8 mouse cellular contexts compared by ENCODE assay signal in the genomic region with DNA sequence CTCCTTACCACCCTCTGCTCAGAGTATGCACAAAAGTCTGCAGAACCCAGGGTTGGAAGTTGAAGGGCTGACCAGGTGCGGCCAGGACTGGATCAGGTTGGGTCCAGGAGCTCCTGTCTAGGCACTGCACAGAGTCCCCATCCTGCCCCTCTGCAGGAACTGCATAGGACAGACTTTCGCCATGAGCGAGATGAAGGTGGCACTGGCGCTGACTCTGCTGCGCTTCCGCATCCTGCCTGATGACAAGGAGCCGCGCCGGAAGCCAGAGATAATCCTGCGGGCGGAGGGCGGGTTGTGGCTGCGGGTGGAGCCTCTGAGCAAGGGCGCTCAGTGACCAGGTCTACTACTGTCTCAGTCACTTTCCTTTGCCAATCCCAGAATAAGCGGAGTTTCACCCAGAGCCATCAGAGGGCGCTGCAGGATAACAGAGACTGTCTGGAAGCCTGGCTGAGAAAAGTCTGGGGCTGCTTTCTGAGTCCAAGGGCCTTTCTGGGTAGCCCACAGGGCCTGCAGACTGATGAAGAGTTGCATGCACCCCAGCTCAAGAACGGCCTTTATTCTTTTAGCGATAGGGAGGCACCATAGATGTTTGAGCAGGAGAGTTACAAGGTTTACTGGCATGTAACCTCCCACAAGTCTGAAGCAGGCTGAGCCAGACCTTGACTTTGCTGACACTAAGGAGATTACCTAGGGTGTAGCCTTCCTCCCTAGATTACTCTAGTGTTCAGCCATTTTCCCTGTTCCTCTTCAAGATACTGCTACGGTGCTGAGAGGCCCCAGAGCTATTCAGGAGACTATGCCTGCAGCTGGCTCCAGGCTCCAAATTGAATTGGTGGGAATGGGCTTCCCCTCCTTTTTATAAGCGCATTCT. TPM values are rescaled to one million over a fixed set of nuclear protein-coding genes. Genes with fewer than 3 reads are reported as not detected.
DNase-seq lines count a peak whose midpoint lies in the region; ATAC-seq lines count a peak whose summit lies in the region.

No protein-coding gene starts in this region.

- no peaks in the 10 kb centered on the region for H3K9me3 ChIP-seq in hindbrain, embryonic 15.5 days

- no peaks in the 10 kb centered on the region for H3K36me3 ChIP-seq in hindbrain, embryonic 15.5 days

- peak overlapping the region; percentile 38 for H3K4me3 ChIP-seq in hindbrain, embryonic 15.5 days

- peaks cover 6% of the 10 kb centered on the region; the same call in 1 of the 2 replicates for H3K4me1 ChIP-seq in hindbrain, embryonic 15.5 days (replicated peaks)

- peak overlapping the region; percentile 67; the same call in 1 of the 2 replicates for H3K27ac ChIP-seq in hindbrain, embryonic 15.5 days (replicated peaks)

- no peaks in the 10 kb centered on the region for H3K27me3 ChIP-seq in hindbrain, embryonic 15.5 days

- ATAC-seq in hindbrain, embryonic 15.5 days (ENCODE audit: low FRiP score, low read depth) = peak; percentile 95

- peak; percentile 77 for DNase-seq in WW6 (ENCODE audit: low read depth, low spot score)
- peak; percentile 93 for DNase-seq in cerebellum, postnatal 10 days
- DNase-seq in frontal cortex, postnatal 14 days (ENCODE audit: low spot score in 2 of 2) = peak; percentile 80 to 81
- DNase-seq in layer of hippocampus, postnatal 25 days (ENCODE audit: extremely low spot score in 1 of 2, low spot score in 1 of 2) = peak; percentile 79 to 88
- DNase-seq in lung, postnatal 10 days = peak; percentile 84
- peak; percentile 94 for DNase-seq in retina, embryonic 14.5 days (ENCODE audit: low spot score)
- DNase-seq in thymus, postnatal 4 days = peak; percentile 92

- peak overlapping the region; percentile 74 for H3K4me2 ChIP-seq in hindbrain, embryonic 15.5 days

- 14% methylated on average over 20 of the region's 20 CpGs for WGBS in hindbrain, embryonic 15.5 days

- H3K9ac ChIP-seq in hindbrain, embryonic 15.5 days = peak overlapping the region; percentile 54

RNA-seq across cellular contexts. Expression of a gene that starts 14.8 kb away (rescaled TPM):
- polyA plus RNA-seq in hindbrain, embryonic 15.5 days (2015; fragmentation: Nextera tagmentation; extraction: Ambion mirVana) = 17.3 and 18.7 TPM in 2 replicates
- total RNA-seq in layer of hippocampus, postnatal 25 days (2021) = 10 to 100 TPM in 1 of 2 experiments, 1 to 10 TPM in 1; 7.0 to 10.3 TPM

RNA-seq across cellular contexts. Expression of a gene that starts 45.3 kb away (rescaled TPM):
- polyA plus RNA-seq in hindbrain, embryonic 15.5 days (2015; fragmentation: Nextera tagmentation; extraction: Ambion mirVana) = 10.9 and 12.3 TPM in 2 replicates
- 1 to 10 TPM; 3.4 to 6.0 TPM for total RNA-seq in layer of hippocampus, postnatal 25 days (2021)

Comparison
In these comparisons a context has a peak if more than half of its experiments do, and no peak if none do; other contexts are left out.
1. Peak in every context shown above with its lines: DNase-seq, ATAC-seq, H3K4me3 ChIP-seq and H3K27ac ChIP-seq.